In the genomic region with DNA sequence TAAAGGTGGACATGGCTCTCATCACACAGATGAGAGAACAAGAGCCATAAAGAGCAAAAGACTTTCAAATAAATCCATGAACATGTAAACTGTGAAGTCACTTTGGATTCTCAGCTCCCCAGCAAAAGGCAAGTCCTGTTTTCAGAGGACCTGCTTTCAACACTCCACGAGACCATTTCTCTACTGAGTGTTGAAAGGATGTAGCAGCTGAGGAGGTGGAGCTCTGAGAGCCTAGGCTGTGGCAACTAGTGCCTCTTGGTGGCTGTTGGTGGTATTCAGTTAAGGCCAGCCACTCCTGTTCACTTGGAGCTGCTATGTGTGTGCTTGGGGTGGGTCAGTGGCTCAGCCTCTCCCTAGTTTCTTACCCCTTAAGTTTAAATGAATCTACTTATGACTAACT, we compare ENCODE assay signal across 1 mouse cellular context.
TF ChIP-seq lines count a peak whose summit lies in the region.

No protein-coding gene starts in this region.

TF ChIP-seq in MEL, 35 proteins besides CTCF, POLR2A, EP300 and RAD21:
- no peak for TF ChIP-seq NELFE (IDR thresholded peaks at IDR 0.05; ENCODE audit: low read depth, low read length)
- no peak for TF ChIP-seq NRF1 (IDR thresholded peaks at IDR 0.05; ENCODE audit: insufficient read depth, low read depth, low read length, poor library complexity, severe bottlenecking)
- TF ChIP-seq ZC3H11A (IDR thresholded peaks at IDR 0.05; ENCODE audit: low read depth, low read length), result peak; percentile 20; the same call in 1 of the 2 replicates
- TF ChIP-seq SIN3A (IDR thresholded peaks at IDR 0.05; ENCODE audit: low read length), result peak; percentile 65
- peak; percentile 40; the same call in 1 of the 2 replicates for TF ChIP-seq MXI1 (IDR thresholded peaks at IDR 0.05; ENCODE audit: low read depth, low read length)
- no peak for TF ChIP-seq HCFC1 (IDR thresholded peaks at IDR 0.05; ENCODE audit: low read depth, low read length)
- no peak for TF ChIP-seq TCF12 (IDR thresholded peaks at IDR 0.05; ENCODE audit: low read depth, low read length)
- no peak for TF ChIP-seq RCOR1 (IDR thresholded peaks at IDR 0.05; ENCODE audit: low read depth, low read length)
- no peak for TF ChIP-seq BHLHE40 (IDR thresholded peaks at IDR 0.05; ENCODE audit: borderline replicate concordance, low read depth, low read length)
- peak; percentile 59 for TF ChIP-seq SMC3 (IDR thresholded peaks at IDR 0.05; ENCODE audit: low read depth, low read length)
- TF ChIP-seq KAT2A (conservative IDR thresholded peaks at IDR 0.05; ENCODE audit: low read depth, low read length), result no peak
- no peak for TF ChIP-seq JUND (IDR thresholded peaks at IDR 0.05; ENCODE audit: low read depth, low read length)
- TF ChIP-seq MAX (IDR thresholded peaks at IDR 0.05; ENCODE audit: low read length), result 0 out of 2 replicates have a peak, but pooled peaks have one; percentile 11
- TF ChIP-seq UBTF (IDR thresholded peaks at IDR 0.05; ENCODE audit: borderline replicate concordance, insufficient read depth, low read depth, low read length), result no peak
- TF ChIP-seq MAFK (IDR thresholded peaks at IDR 0.05; ENCODE audit: borderline replicate concordance, low read depth, low read length), result no peak
